Mouse (Mus musculus) spleen, embryonic (tissue): ENCODE measurements around the gene Gm13278.
"Not testable (repeated sequence)": the region's sequence is repeated elsewhere in the genome, so short reads cannot be mapped to it uniquely, and the experiment has no call there.

Experiments
- CTCF ChIA-PET: fragments of 350-600 bp; sonication (Branson Sonifier 250); formaldehyde crosslinking; loops from one replicate; lab custom pipeline; 2022; lab: Charles Lee

The Gm13278 gene

GRCm38 (mm10) chr4:88791250-88791649 lies at the start of gene Gm13278:
Gm13278 (plus strand) TSS chr4:88791550.
- CTCF ChIA-PET: not testable (repeated sequence)

DNA sequence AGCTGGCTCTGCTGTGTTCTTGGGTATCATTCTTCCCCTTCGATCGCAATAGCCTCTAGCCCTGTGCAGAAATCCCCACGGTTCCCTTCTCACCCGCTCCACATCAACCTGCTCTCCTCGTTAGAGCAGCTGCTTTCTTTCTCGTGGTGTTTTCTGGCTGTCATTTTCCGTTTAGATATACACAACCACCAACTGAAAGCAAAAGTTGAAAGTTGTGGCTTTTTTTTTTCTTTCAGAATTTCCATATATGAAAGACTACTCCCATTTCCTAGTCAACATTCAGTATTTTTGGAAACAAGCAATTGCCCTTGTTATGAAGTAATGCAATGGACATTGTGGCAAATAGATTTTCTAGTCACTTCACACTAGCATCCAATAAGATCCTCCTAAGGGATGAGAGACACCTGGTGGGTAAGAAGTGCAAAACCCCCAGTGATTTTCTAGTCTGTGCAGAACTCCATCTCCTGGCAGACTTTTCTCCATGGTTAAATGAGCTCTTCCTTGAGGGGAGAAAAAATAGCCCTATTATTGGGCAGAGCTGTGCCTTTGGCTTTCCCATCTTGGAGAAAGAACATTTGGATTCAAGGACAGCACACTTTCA lies 48.5 kb upstream of the Gm13278 start:
- CTCF ChIA-PET: no interaction called here

DNA sequence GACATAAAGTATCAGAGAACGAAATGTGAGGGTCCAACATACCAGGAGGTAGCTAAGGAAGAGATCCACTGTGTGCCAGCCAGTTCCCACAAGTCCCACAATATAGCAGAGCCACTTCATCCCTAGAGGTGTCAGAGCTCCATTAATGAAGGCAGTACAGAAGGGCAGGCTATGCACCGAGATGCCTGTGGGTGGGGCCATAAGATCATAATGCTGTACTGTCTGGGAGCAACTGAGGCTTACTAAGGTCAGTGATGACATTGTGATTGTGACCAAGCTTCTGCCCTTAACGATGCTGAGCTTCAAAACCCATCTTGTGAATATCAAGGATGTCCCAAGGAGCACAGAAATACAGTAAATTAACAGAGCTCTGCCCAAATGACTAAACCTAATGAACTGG lies 47.1 kb upstream of the Gm13278 start:
- CTCF ChIA-PET: no interaction called here

DNA sequence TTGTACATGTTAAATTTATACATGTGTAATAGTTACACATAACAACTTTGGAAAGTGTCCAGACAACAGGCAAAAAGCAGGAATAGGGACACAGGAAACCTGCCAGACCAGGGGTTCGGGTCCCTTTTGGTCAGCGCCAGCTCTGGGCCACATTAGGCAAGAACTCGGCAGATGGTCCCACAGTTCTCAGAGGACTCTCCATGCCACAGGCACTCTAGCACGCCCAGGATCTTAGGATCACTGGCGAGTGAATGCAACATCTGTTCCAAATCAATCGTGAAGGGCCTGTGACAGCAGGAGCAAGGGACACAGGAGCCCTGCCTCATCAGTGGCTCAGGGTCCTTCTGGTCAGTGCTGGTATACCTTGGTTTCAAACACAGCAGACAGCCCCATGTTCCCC lies 41.4 kb upstream of the Gm13278 start:
- CTCF ChIA-PET: no interaction called here

GRCm38 (mm10) chr4:88754818-88755340 lies 36.5 kb upstream of the Gm13278 start, which contains the start of gene Gm13271:
Gm13271 (plus strand) TSS chr4:88754868.
- CTCF ChIA-PET: interaction anchor here (1.1 kb wide), 1 partner anchor 16 kb away, joined by 4 read pairs; no protein-coding TSS in a partner anchor

DNA sequence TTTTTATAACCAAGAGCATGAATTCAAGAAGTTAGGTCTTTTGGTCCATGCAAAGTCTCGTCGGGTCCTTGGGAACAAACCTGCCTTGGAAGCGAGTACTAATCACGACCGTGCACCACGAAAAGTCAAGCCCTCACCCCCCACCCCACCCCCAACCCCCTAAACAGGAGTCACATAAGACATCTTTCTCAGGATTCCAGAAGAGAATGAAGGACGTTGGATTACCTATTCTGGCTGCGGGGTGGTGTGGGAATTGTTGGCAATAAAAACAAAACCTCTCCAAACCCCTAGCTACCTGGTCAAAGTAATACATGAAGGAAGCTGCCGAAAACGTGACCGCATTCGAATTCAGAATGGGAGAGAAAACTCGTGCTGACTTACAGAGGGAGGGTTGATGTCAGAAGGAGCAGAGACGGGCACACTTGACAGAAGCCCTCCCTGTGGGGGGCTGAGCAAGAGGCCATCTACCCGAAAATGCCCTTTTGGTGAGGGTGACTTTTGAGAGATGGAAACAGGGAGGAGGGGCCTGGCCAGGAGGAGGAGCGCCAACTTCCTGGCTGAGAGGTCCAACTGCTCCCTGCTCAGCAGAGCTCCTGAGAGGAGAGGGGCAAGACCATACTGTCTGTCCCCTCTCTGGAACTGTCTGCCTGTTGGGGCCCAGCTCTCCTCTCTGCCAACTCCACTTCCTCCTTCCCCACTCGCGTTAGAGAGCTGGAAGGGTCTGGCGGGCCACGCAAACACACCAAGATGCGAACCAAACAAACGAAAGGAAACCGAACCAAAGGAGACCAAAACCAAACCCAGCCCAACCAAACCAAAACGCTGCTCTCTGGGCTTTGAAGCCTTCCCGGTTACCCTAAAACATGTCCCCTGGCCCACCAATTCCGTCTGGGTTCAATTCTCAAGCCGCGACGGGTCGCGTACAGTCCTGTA lies 34.5 kb upstream of the Gm13278 start:
- CTCF ChIA-PET: interaction anchor here (0.7 kb wide), 1 partner anchor 35 kb away, joined by 3 read pairs; the partner anchor contains the start of gene Gm26566

GRCm38 (mm10) chr4:88757628-88758031 lies 33.7 kb upstream of the Gm13278 start:
- CTCF ChIA-PET: interaction anchor here (0.7 kb wide), 1 partner anchor 36 kb away, joined by 3 read pairs; the partner anchor contains the start of gene Gm26566

- CTCF ChIA-PET: not testable (repeated sequence)
Measured at GRCm38 (mm10) chr4:88758751-88759150, 32.6 kb upstream of the Gm13278 start.

DNA sequence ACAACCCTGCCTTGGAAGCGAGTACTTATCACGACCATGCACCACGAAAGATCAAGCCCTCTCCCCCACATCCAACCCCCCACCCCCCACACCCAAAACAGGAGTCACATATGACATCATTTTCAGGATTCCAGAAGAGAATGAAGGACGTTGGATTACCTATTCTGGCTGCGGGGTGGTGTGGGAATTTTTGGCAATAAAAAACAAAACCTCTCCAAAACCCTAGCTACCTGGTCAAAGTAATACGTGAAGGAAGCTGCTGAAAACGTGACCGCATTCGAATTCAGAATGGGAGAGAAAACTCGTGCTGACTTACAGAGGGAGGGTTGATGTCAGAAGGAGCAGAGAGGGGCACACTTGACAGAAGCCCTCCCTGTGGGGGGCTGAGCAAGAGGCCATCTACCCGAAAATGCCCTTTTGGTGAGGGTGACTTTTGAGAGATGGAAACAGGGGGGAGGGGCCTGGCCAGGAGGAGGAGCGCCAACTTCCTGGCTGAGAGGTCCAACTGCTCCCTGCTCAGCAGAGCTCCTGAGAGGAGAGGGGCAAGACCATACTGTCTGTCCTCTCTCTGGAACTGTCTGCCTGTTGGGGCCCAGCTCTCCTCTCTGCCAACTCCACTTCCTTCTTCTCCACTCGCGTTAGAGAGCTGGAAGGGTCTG lies 31.6 kb upstream of the Gm13278 start, which contains the start of gene Gm13283:
Gm13283 (plus strand) TSS at position 510 of the 659 bp plus-strand sequence.
- CTCF ChIA-PET: not testable (repeated sequence)

- CTCF ChIA-PET: not testable (repeated sequence)
Measured at GRCm38 (mm10) chr4:88760431-88760830, 30.9 kb upstream of the Gm13278 start.

DNA sequence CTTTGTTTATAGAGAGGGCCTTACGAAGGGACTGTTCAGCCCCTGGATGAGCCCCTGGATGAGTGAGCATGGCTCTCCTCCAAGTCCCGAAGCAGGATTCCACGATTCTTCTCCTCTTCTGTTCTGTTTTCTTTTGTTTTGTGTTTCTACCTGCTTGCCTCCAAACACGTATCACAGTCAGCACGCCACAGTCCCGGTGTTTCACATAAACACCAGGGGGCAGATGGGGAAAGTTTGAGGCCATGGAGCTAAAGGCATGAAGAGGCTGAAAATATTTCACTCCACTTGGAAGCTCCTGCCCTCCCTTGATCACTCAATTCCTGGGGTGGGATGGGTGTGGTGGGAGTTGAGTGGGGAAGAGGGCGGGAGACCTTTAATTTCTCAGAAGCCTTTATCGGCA lies 29.6 kb upstream of the Gm13278 start:
- CTCF ChIA-PET: not testable (repeated sequence)

DNA sequence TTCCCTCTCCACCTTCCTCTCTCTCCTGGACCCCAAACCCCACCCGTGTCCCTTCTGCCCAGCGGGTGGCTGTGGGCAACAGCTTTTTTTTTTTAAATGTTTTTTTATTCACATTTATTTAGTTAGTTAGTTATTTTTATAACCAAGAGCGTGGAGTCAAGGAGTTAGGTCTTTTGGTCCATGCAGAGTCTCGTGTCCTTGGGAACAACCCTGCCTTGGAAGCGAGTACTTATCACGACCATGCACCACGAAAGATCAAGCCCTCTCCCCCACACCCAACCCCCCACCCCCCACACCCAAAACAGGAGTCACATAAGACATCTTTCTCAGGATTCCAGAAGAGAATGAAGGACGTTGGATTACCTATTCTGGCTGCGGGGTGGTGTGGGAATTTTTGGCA lies 29.0 kb upstream of the Gm13278 start:
- CTCF ChIA-PET: not testable (repeated sequence)

GRCm38 (mm10) chr4:88763384-88764018 lies 27.8 kb upstream of the Gm13278 start:
- CTCF ChIA-PET: not testable (repeated sequence)

- CTCF ChIA-PET: not testable (repeated sequence)
Measured at GRCm38 (mm10) chr4:88773534-88773933, 17.8 kb upstream of the Gm13278 start, which contains the start of gene Gm13290. Gm13290 (plus strand) TSS chr4:88773834.

- CTCF ChIA-PET: not testable (repeated sequence)
Measured at GRCm38 (mm10) chr4:88776622-88777021, 14.7 kb upstream of the Gm13278 start, which contains the start of gene Gm13289. Gm13289 (plus strand) TSS chr4:88776922.

- CTCF ChIA-PET: not testable (repeated sequence)
Measured at GRCm38 (mm10) chr4:88779550-88779949, 11.8 kb upstream of the Gm13278 start, which contains the start of gene Gm13272. Gm13272 (plus strand) TSS chr4:88779850.

DNA sequence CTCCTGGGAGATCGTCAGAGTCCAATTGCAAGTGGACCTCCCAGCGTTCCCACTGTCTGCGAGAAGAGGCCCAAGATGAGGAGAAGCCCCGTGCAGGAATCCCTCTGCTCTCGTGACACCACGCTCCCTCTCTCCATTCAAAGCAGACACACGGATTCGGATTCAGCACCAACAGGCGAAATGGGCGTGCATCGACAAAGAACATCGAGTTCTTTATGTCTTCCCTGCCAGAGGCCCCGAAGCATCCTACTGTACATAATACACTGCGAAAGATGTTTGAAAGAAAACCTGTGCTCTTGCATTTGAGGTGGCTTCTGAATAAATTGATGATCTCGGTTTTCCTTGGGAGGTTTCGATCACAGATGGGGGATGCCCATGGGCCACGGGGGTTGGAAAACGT lies 11.0 kb upstream of the Gm13278 start:
- CTCF ChIA-PET: not testable (repeated sequence)

DNA sequence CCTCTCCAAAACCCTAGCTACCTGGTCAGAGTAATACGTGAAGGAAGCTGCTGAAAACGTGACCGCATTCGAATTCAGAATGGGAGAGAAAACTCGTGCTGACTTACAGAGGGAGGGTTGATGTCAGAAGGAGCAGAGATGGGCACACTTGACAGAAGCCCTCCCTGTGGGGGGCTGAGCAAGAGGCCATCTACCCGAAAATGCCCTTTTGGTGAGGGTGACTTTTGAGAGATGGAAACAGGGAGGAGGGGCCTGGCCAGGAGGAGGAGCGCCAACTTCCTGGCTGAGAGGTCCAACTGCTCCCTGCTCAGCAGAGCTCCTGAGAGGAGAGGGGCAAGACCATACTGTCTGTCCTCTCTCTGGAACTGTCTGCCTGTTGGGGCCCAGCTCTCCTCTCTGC lies 9.5 kb upstream of the Gm13278 start, which contains the start of gene Ifnz:
Ifnz (plus strand) TSS at position 301 of the 400 bp plus-strand sequence.
- CTCF ChIA-PET: not testable (repeated sequence)

- CTCF ChIA-PET: not testable (repeated sequence)
Measured at GRCm38 (mm10) chr4:88782335-88782734, 9.0 kb upstream of the Gm13278 start.

GRCm38 (mm10) chr4:88785409-88785808 lies 5.9 kb upstream of the Gm13278 start, which contains the start of gene Gm13276:
Gm13276 (plus strand) TSS chr4:88785709.
- CTCF ChIA-PET: not testable (repeated sequence)

DNA sequence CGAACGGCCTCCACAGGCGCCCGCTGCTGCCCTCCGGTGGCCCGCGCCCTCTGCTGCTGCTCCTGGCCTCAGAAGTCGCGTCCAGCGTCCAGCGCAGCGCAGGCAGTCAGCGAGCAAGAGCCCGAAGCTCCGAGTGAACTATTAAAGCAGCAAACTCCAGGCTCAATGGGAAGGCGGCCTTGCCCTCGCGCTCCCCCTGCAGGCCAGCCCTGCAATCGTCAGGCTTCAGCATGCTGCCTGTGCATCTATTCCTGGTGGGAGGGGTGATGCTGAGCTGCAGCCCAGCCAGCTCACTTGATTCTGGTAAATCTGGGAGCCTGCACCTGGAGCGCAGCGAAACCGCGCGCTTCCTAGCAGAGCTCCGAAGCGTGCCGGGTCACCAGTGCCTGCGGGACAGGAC lies 2.9 kb upstream of the Gm13278 start, which contains the start of gene Gm13277:
Gm13277 (plus strand) TSS at position 231 of the 400 bp plus-strand sequence.
- CTCF ChIA-PET: not testable (repeated sequence)
